Mouse (Mus musculus): ENCODE measurements at regions not wholly inside any gene's neighbourhood (a gene's known extent, or its start where the extent isn't known, plus 50 kb on each side); places are given as distances from the start of the nearest gene placed in this dataset.

- Histone ChIP-seq H3K4me1 (ENCODE audit: control insufficient read depth, insufficient read depth, low read length) (0 out of 2 replicates have a peak, but pooled peaks cover 5% of the 10 kb centered on the region), H3K4me2 (replicated peaks; ENCODE audit: low read depth, low read length) (no peak overlapping the region), H3K9me3 (ENCODE audit: control insufficient read depth, low read length) (no peaks in the 10 kb centered on the region), H3K27me3 (ENCODE audit: control insufficient read depth, insufficient read depth, low read length) (no peaks in the 10 kb centered on the region), H3K27ac (ENCODE audit: low read depth, low read length) (no peak overlapping the region), H3K36me3 (ENCODE audit: control insufficient read depth, insufficient read depth, low read length) (no peaks in the 10 kb centered on the region), H3K4me3 (ENCODE audit: low read length) (no peak overlapping the region), H3K9ac (ENCODE audit: low read depth, low read length) (no peak overlapping the region)
- 31% methylated on average over 5 of the region's 5 CpGs for WGBS
- peak; percentile 73; the same call in 1 of the 2 replicates for ATAC-seq (ENCODE audit: low FRiP score, low TSS enrichment)
Measured at GRCm38 (mm10) chr1:185823956-185824355, 293.2 kb downstream of the Lyplal1 start.

- Histone ChIP-seq H3K9me3 (ENCODE audit: control insufficient read depth, low read length) (no peaks in the 10 kb centered on the region), H3K4me1 (ENCODE audit: control insufficient read depth, insufficient read depth, low read length) (no peaks in the 10 kb centered on the region), H3K27ac (ENCODE audit: low read depth, low read length) (no peak overlapping the region), H3K4me2 (replicated peaks; ENCODE audit: low read depth, low read length) (no peak overlapping the region), H3K4me3 (ENCODE audit: low read length) (no peak overlapping the region), H3K9ac (ENCODE audit: low read depth, low read length) (no peak overlapping the region), H3K36me3 (ENCODE audit: control insufficient read depth, insufficient read depth, low read length) (no peaks in the 10 kb centered on the region), H3K27me3 (ENCODE audit: control insufficient read depth, insufficient read depth, low read length) (no peaks in the 10 kb centered on the region)
- 58% methylated on average over 2 of the region's 2 CpGs for WGBS
- ATAC-seq (ENCODE audit: low FRiP score, low TSS enrichment): no peak
Measured at GRCm38 (mm10) chr1:185827986-185828385, 289.1 kb downstream of the Lyplal1 start.

GRCm38 (mm10) chr1:185828486-185828885 is 288.6 kb downstream of the Lyplal1 start:
- Histone ChIP-seq H3K4me2 (replicated peaks; ENCODE audit: low read depth, low read length) (no peak overlapping the region), H3K36me3 (ENCODE audit: control insufficient read depth, insufficient read depth, low read length) (no peaks in the 10 kb centered on the region), H3K27ac (ENCODE audit: low read depth, low read length) (no peak overlapping the region), H3K9ac (ENCODE audit: low read depth, low read length) (no peak overlapping the region), H3K27me3 (ENCODE audit: control insufficient read depth, insufficient read depth, low read length) (no peaks in the 10 kb centered on the region), H3K9me3 (ENCODE audit: control insufficient read depth, low read length) (no peaks in the 10 kb centered on the region), H3K4me3 (ENCODE audit: low read length) (no peak overlapping the region), H3K4me1 (ENCODE audit: control insufficient read depth, insufficient read depth, low read length) (no peaks in the 10 kb centered on the region)
- 92% methylated on average over 6 of the region's 6 CpGs for WGBS
- no peak for ATAC-seq (ENCODE audit: low FRiP score, low TSS enrichment)

- WGBS: 84% methylated on average over 4 of the region's 4 CpGs
- H3K36me3 ChIP-seq (ENCODE audit: control insufficient read depth, insufficient read depth, low read length): no peaks in the 10 kb centered on the region
- no peaks in the 10 kb centered on the region for H3K4me1 ChIP-seq (ENCODE audit: control insufficient read depth, insufficient read depth, low read length)
- no peak overlapping the region for H3K9ac ChIP-seq (ENCODE audit: low read depth, low read length)
- no peaks in the 10 kb centered on the region for H3K9me3 ChIP-seq (ENCODE audit: control insufficient read depth, low read length)
- no peak overlapping the region for H3K4me2 ChIP-seq (replicated peaks; ENCODE audit: low read depth, low read length)
- H3K4me3 ChIP-seq (ENCODE audit: low read length): no peak overlapping the region
- H3K27me3 ChIP-seq (ENCODE audit: control insufficient read depth, insufficient read depth, low read length): no peaks in the 10 kb centered on the region
- ATAC-seq (ENCODE audit: low FRiP score, low TSS enrichment): no peak
- H3K27ac ChIP-seq (ENCODE audit: low read depth, low read length): no peak overlapping the region
Measured at GRCm38 (mm10) chr1:185832059-185832458, 285.1 kb downstream of the Lyplal1 start.

GRCm38 (mm10) chr1:185834171-185834570 is 282.9 kb downstream of the Lyplal1 start:
- Histone ChIP-seq H3K9ac (ENCODE audit: low read depth, low read length) (no peak overlapping the region), H3K27ac (ENCODE audit: low read depth, low read length) (no peak overlapping the region), H3K4me2 (replicated peaks; ENCODE audit: low read depth, low read length) (no peak overlapping the region), H3K36me3 (ENCODE audit: control insufficient read depth, insufficient read depth, low read length) (no peaks in the 10 kb centered on the region), H3K9me3 (ENCODE audit: control insufficient read depth, low read length) (no peaks in the 10 kb centered on the region), H3K4me1 (ENCODE audit: control insufficient read depth, insufficient read depth, low read length) (no peaks in the 10 kb centered on the region), H3K4me3 (ENCODE audit: low read length) (no peak overlapping the region), H3K27me3 (ENCODE audit: control insufficient read depth, insufficient read depth, low read length) (no peaks in the 10 kb centered on the region)
- WGBS: 58% methylated on average over 6 of the region's 6 CpGs
- no peak for ATAC-seq (ENCODE audit: low FRiP score, low TSS enrichment)

- Histone ChIP-seq H3K4me3 (ENCODE audit: low read length) (no peak overlapping the region), H3K9ac (ENCODE audit: low read depth, low read length) (no peak overlapping the region), H3K4me2 (replicated peaks; ENCODE audit: low read depth, low read length) (no peak overlapping the region), H3K27me3 (ENCODE audit: control insufficient read depth, insufficient read depth, low read length) (no peaks in the 10 kb centered on the region), H3K36me3 (ENCODE audit: control insufficient read depth, insufficient read depth, low read length) (no peaks in the 10 kb centered on the region), H3K4me1 (ENCODE audit: control insufficient read depth, insufficient read depth, low read length) (no peaks in the 10 kb centered on the region), H3K27ac (ENCODE audit: low read depth, low read length) (peak overlapping the region; percentile 8; the same call in 1 of the 2 replicates), H3K9me3 (ENCODE audit: control insufficient read depth, low read length) (no peaks in the 10 kb centered on the region)
- 46% methylated on average over 13 of the region's 13 CpGs for WGBS
- peak; percentile 35; the same call in 1 of the 2 replicates for ATAC-seq (ENCODE audit: low FRiP score, low TSS enrichment)
Measured at GRCm38 (mm10) chr1:185836632-185837281, 280.4 kb downstream of the Lyplal1 start.

- no peak overlapping the region for H3K4me3 ChIP-seq (ENCODE audit: low read length)
- H3K27me3 ChIP-seq (ENCODE audit: control insufficient read depth, insufficient read depth, low read length): no peaks in the 10 kb centered on the region
- no peak overlapping the region for H3K4me2 ChIP-seq (replicated peaks; ENCODE audit: low read depth, low read length)
- 93% methylated on average over 12 of the region's 12 CpGs for WGBS
- no peak overlapping the region for H3K27ac ChIP-seq (ENCODE audit: low read depth, low read length)
- ATAC-seq (ENCODE audit: low FRiP score, low TSS enrichment): no peak
- H3K9ac ChIP-seq (ENCODE audit: low read depth, low read length): no peak overlapping the region
- no peaks in the 10 kb centered on the region for H3K4me1 ChIP-seq (ENCODE audit: control insufficient read depth, insufficient read depth, low read length)
- no peaks in the 10 kb centered on the region for H3K36me3 ChIP-seq (ENCODE audit: control insufficient read depth, insufficient read depth, low read length)
- no peaks in the 10 kb centered on the region for H3K9me3 ChIP-seq (ENCODE audit: control insufficient read depth, low read length)
Measured at GRCm38 (mm10) chr1:185842481-185842880, 274.6 kb downstream of the Lyplal1 start.

- Histone ChIP-seq H3K27me3 (ENCODE audit: control insufficient read depth, insufficient read depth, low read length) (no peaks in the 10 kb centered on the region), H3K4me1 (ENCODE audit: control insufficient read depth, insufficient read depth, low read length) (no peaks in the 10 kb centered on the region), H3K36me3 (ENCODE audit: control insufficient read depth, insufficient read depth, low read length) (no peaks in the 10 kb centered on the region), H3K4me2 (replicated peaks; ENCODE audit: low read depth, low read length) (no peak overlapping the region), H3K4me3 (ENCODE audit: low read length) (no peak overlapping the region), H3K9me3 (ENCODE audit: control insufficient read depth, low read length) (no peaks in the 10 kb centered on the region), H3K27ac (ENCODE audit: low read depth, low read length) (no peak overlapping the region), H3K9ac (ENCODE audit: low read depth, low read length) (no peak overlapping the region)
- 68% methylated on average over 6 of the region's 6 CpGs for WGBS
- ATAC-seq (ENCODE audit: low FRiP score, low TSS enrichment): no peak
Measured at GRCm38 (mm10) chr1:185847161-185847560, 269.9 kb downstream of the Lyplal1 start.

GRCm38 (mm10) chr1:185850590-185850989 is 266.5 kb downstream of the Lyplal1 start:
- no peak for ATAC-seq (ENCODE audit: low FRiP score, low TSS enrichment)
- Histone ChIP-seq H3K27ac (ENCODE audit: low read depth, low read length) (no peak overlapping the region), H3K4me1 (ENCODE audit: control insufficient read depth, insufficient read depth, low read length) (no peaks in the 10 kb centered on the region), H3K9ac (ENCODE audit: low read depth, low read length) (no peak overlapping the region), H3K9me3 (ENCODE audit: control insufficient read depth, low read length) (no peaks in the 10 kb centered on the region), H3K4me2 (replicated peaks; ENCODE audit: low read depth, low read length) (no peak overlapping the region), H3K36me3 (ENCODE audit: control insufficient read depth, insufficient read depth, low read length) (no peaks in the 10 kb centered on the region), H3K27me3 (ENCODE audit: control insufficient read depth, insufficient read depth, low read length) (no peaks in the 10 kb centered on the region), H3K4me3 (ENCODE audit: low read length) (no peak overlapping the region)

All from kidney, embryonic 14.5 days (tissue).